Mouse (Mus musculus) embryonic fibroblast, embryonic 13.5 days (primary cell): ENCODE data around the gene Acvr1b.

Experiments used
- CTCF ChIP-seq: IDR thresholded peaks from 2 replicates; pipeline ENCODE4 v1.5.1; 2011; ENCODE audit warnings: mild to moderate bottlenecking, control low read depth, low read length, moderate library complexity, borderline replicate concordance; ENCODE audit not compliant: insufficient read depth
- POLR2A ChIP-seq: IDR thresholded peaks from 2 replicates; pipeline ENCODE4 v1.6.1; 2011; ENCODE audit warnings: low read depth, mild to moderate bottlenecking, control low read depth, low read length, moderate library complexity

DNA sequence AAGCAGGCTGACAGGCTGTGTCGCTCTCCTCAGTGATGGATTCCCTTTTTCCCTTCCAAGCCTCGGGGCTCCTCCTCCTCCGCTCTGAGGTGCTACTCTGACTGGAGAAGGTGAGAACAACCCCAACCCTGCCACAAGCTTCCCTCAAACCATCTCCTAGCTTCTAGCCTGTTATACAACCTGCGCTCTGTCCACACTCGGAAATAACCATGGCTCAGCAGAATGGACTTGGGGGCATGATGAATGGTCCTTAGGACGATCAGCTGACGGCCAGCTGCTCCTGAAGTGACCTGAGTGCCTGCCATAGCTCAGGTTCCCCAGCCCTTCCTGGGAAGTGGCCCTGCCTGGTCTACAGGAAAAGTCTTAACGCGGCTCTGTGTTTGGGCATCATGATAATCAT, 68.0 kb downstream of the Acvr1b start:
- no peak for TF ChIP-seq POLR2A
- no peak for TF ChIP-seq CTCF
